Mouse (Mus musculus) MEL (cell line): Measurements from ENCODE around the gene Trim75. TPM values are rescaled to one million over a fixed set of nuclear protein-coding genes. Genes with fewer than 3 reads are reported as not detected.

ENCODE experiments used
- DNase-seq: peaks from one replicate; pipeline ENCODE4 v3.0.0; 2011; ENCODE audit warnings: low read depth, low spot score
- H3K27ac ChIP-seq: 2 replicates; pipeline ENCODE4 v1.5.1; 2012; ENCODE audit warnings: low read depth, mild to moderate bottlenecking, control low read depth, low read length, moderate library complexity; ENCODE audit not compliant: control insufficient read depth
- H3K27me3 ChIP-seq, 2 experiments: fragments of 150-350 bp in 1 of 2; sonication (generic) in 1 of 2; 2 replicates each; pipeline ENCODE4 v1.6.1; 2012; ENCODE audit warnings: low read length in 2 of 2, mild to moderate bottlenecking in 2 of 2, improper control_type of control experiment in 1 of 2, moderate library complexity in 1 of 2; ENCODE audit not compliant: insufficient read depth in 2 of 2, control insufficient read depth in 1 of 2
- H3K36me3 ChIP-seq, 2 experiments: 2 replicates each; pipeline ENCODE4 v1.6.1; 2012 to 2014; ENCODE audit warnings: low read length in 2 of 2, improper control_type of control experiment in 1 of 2, inconsistent platforms in 1 of 2, mild to moderate bottlenecking in 1 of 2; ENCODE audit not compliant: insufficient read depth in 2 of 2, control insufficient read depth in 1 of 2
- H3K4me1 ChIP-seq, 2 experiments: fragments of 150-350 bp in 1 of 2; sonication (generic) in 1 of 2; 2 replicates each; pipeline ENCODE4 v1.6.1; 2012; ENCODE audit warnings: low read length in 2 of 2, improper control_type of control experiment in 1 of 2, mild to moderate bottlenecking in 1 of 2; ENCODE audit not compliant: insufficient read depth in 2 of 2, control insufficient read depth in 1 of 2
- H3K4me3 ChIP-seq, 2 experiments: fragments of 150-350 bp in 1 of 2; sonication (generic) in 1 of 2; 2 replicates each; pipeline ENCODE4 v1.5.1; 2012; ENCODE audit warnings: low read depth in 2 of 2, low read length in 2 of 2, mild to moderate bottlenecking in 2 of 2, moderate library complexity in 2 of 2, control low read depth in 1 of 2, improper control_type of control experiment in 1 of 2; ENCODE audit not compliant: control insufficient read depth in 1 of 2, insufficient read depth in 1 of 2
- H3K79me2 ChIP-seq: 2 replicates; pipeline ENCODE4 v1.6.1; 2012; ENCODE audit warnings: mild to moderate bottlenecking, low read length, moderate library complexity; ENCODE audit not compliant: control insufficient read depth, poor library complexity, insufficient read depth
- H3K9ac ChIP-seq: 2 replicates; pipeline ENCODE4 v1.6.1; 2012; ENCODE audit warnings: low read depth, mild to moderate bottlenecking, control low read depth, low read length, moderate library complexity; ENCODE audit not compliant: control insufficient read depth, poor library complexity, severe bottlenecking
- H3K9me3 ChIP-seq: fragments of 150-350 bp; sonication (generic); replicated peaks from 2 replicates; pipeline ENCODE4 v1.6.1; 2012; ENCODE audit warnings: mild to moderate bottlenecking, low read length, improper control_type of control experiment, moderate library complexity; ENCODE audit not compliant: insufficient read depth
- BHLHE40 ChIP-seq: IDR thresholded peaks from 2 replicates; pipeline ENCODE4 v1.6.1; 2012; ENCODE audit warnings: low read depth, mild to moderate bottlenecking, inconsistent platforms, low read length, improper control_type of control experiment, borderline replicate concordance
- CHD1 ChIP-seq: IDR thresholded peaks from 2 replicates; pipeline ENCODE4 v1.6.1; 2012; ENCODE audit warnings: low read depth, mild to moderate bottlenecking, inconsistent platforms, low read length, improper control_type of control experiment
- CTCF ChIP-seq, 3 experiments: IDR thresholded peaks in 2 of 3; conservative IDR thresholded peaks in 1 of 3; 2 replicates each; pipeline ENCODE4 v1.5.1; 2011 to 2012; ENCODE audit warnings: low read length in 3 of 3, low read depth in 2 of 3, mild to moderate bottlenecking in 2 of 3, improper control_type of control experiment in 1 of 3, inconsistent platforms in 1 of 3, mixed read lengths in 1 of 3, moderate library complexity in 1 of 3; ENCODE audit not compliant: control insufficient read depth in 1 of 3, insufficient read depth in 1 of 3, poor library complexity in 1 of 3, severe bottlenecking in 1 of 3
- ELF1 ChIP-seq: IDR thresholded peaks from 2 replicates; pipeline ENCODE4 v1.6.1; 2014; ENCODE audit warnings: low read depth, mild to moderate bottlenecking, inconsistent platforms, low read length, improper control_type of control experiment, moderate library complexity
- EP300 ChIP-seq, 2 experiments: IDR thresholded peaks; 2 replicates each; pipeline ENCODE4 v1.6.1; 2011; ENCODE audit warnings: improper control_type of control experiment in 2 of 2, low read length in 2 of 2, low read depth in 1 of 2, mild to moderate bottlenecking in 1 of 2
- ETS1 ChIP-seq: IDR thresholded peaks from 2 replicates; pipeline ENCODE4 v1.6.1; 2012; ENCODE audit warnings: low read depth, mild to moderate bottlenecking, inconsistent platforms, low read length, improper control_type of control experiment, moderate library complexity
- HCFC1 ChIP-seq: IDR thresholded peaks from 2 replicates; pipeline ENCODE4 v1.6.1; 2012; ENCODE audit warnings: low read depth, mild to moderate bottlenecking, inconsistent platforms, low read length, improper control_type of control experiment, moderate library complexity
- JUND ChIP-seq: IDR thresholded peaks from 2 replicates; pipeline ENCODE4 v1.6.1; 2011; ENCODE audit warnings: low read depth, mild to moderate bottlenecking, improper control_type of control experiment, low read length
- KAT2A ChIP-seq: conservative IDR thresholded peaks from 2 replicates; pipeline ENCODE4 v1.6.1; 2012; ENCODE audit warnings: low read depth, low read length, improper control_type of control experiment, inconsistent platforms
- MAFK ChIP-seq: IDR thresholded peaks from 2 replicates; pipeline ENCODE4 v1.6.1; 2011; ENCODE audit warnings: low read depth, mild to moderate bottlenecking, low read length, improper control_type of control experiment, borderline replicate concordance
- MAX ChIP-seq: IDR thresholded peaks from 2 replicates; pipeline ENCODE4 v1.6.1; 2011; ENCODE audit warnings: low read length, improper control_type of control experiment
- MAZ ChIP-seq: IDR thresholded peaks from 2 replicates; pipeline ENCODE4 v1.6.1; 2012; ENCODE audit warnings: low read depth, mild to moderate bottlenecking, inconsistent platforms, low read length, improper control_type of control experiment
- MEF2A ChIP-seq: IDR thresholded peaks from 2 replicates; pipeline ENCODE4 v1.6.1; 2014; ENCODE audit warnings: low read depth, mild to moderate bottlenecking, inconsistent platforms, low read length, improper control_type of control experiment; ENCODE audit not compliant: poor library complexity, insufficient replicate concordance, severe bottlenecking; ENCODE audit errors: extremely low read depth
- MYB ChIP-seq: IDR thresholded peaks from 2 replicates; pipeline ENCODE4 v1.6.1; 2011; ENCODE audit warnings: mild to moderate bottlenecking, low read depth, low read length, improper control_type of control experiment
- POLR2A ChIP-seq, 2 experiments: IDR thresholded peaks; 2 replicates each; pipeline ENCODE4 v1.6.1; 2011 to 2012; ENCODE audit warnings: low read length in 2 of 2, mild to moderate bottlenecking in 2 of 2, control low read depth in 1 of 2, improper control_type of control experiment in 1 of 2, low read depth in 1 of 2, moderate library complexity in 1 of 2; ENCODE audit not compliant: control insufficient read depth in 1 of 2, insufficient read depth in 1 of 2, poor library complexity in 1 of 2
- POLR2AphosphoS5 ChIP-seq: IDR thresholded peaks from 2 replicates; pipeline ENCODE4 v1.6.1; 2012; ENCODE audit warnings: low read depth, borderline replicate concordance, mild to moderate bottlenecking, inconsistent platforms, low read length, moderate library complexity, mixed read lengths
- RAD21 ChIP-seq: IDR thresholded peaks from 2 replicates; pipeline ENCODE4 v1.6.1; 2011; ENCODE audit warnings: mild to moderate bottlenecking, low read depth, low read length, improper control_type of control experiment
- RCOR1 ChIP-seq: IDR thresholded peaks from 2 replicates; pipeline ENCODE4 v1.6.1; 2012; ENCODE audit warnings: low read depth, mild to moderate bottlenecking, inconsistent platforms, low read length, improper control_type of control experiment
- SIN3A ChIP-seq: IDR thresholded peaks from 2 replicates; pipeline ENCODE4 v1.6.1; 2012; ENCODE audit warnings: low read length, improper control_type of control experiment, inconsistent platforms
- SMC3 ChIP-seq: IDR thresholded peaks from 2 replicates; pipeline ENCODE4 v1.6.1; 2011; ENCODE audit warnings: low read depth, low read length, improper control_type of control experiment
- TAL1 ChIP-seq: IDR thresholded peaks from 2 replicates; pipeline ENCODE4 v1.6.1; 2012; ENCODE audit warnings: mild to moderate bottlenecking, inconsistent platforms, low read length, moderate library complexity, mixed read lengths
- TBP ChIP-seq: IDR thresholded peaks from 2 replicates; pipeline ENCODE4 v1.8.0; 2011; ENCODE audit warnings: low read depth, low read length, improper control_type of control experiment
- TCF12 ChIP-seq: IDR thresholded peaks from 2 replicates; pipeline ENCODE4 v1.6.1; 2014; ENCODE audit warnings: low read depth, mild to moderate bottlenecking, inconsistent platforms, low read length, improper control_type of control experiment, moderate library complexity
- UBTF ChIP-seq: IDR thresholded peaks from 2 replicates; pipeline ENCODE4 v1.6.1; 2012; ENCODE audit warnings: low read depth, mild to moderate bottlenecking, inconsistent platforms, low read length, improper control_type of control experiment, moderate library complexity, borderline replicate concordance; ENCODE audit not compliant: insufficient read depth
- USF2 ChIP-seq, 2 experiments: IDR thresholded peaks; 2 replicates each; pipeline ENCODE4 v1.6.1; 2011 to 2012; ENCODE audit warnings: improper control_type of control experiment in 2 of 2, low read length in 2 of 2, borderline replicate concordance in 1 of 2, inconsistent platforms in 1 of 2, low read depth in 1 of 2, mild to moderate bottlenecking in 1 of 2; ENCODE audit not compliant: insufficient read depth in 1 of 2
- ZKSCAN1 ChIP-seq: IDR thresholded peaks from 2 replicates; pipeline ENCODE4 v1.6.1; 2012; ENCODE audit warnings: low read depth, mild to moderate bottlenecking, inconsistent platforms, low read length, improper control_type of control experiment, moderate library complexity
- ZMIZ1 ChIP-seq: IDR thresholded peaks from 2 replicates; pipeline ENCODE4 v1.6.1; 2012; ENCODE audit warnings: low read depth, mild to moderate bottlenecking, inconsistent platforms, low read length, improper control_type of control experiment, moderate library complexity
- polyA plus RNA-seq, 2 experiments: library from polyadenylated mRNA; stranded (reverse) in 1 of 2; unstranded in 1 of 2; fragments of >175 nt in 1 of 2; fragments of >200 nt in 1 of 2; gene quantifications; 2 replicates each; pipeline versions ENCODE4 v1.2.1 to v1.2.4; 2012; ENCODE audit warnings: low replicate concordance in 2 of 2, low read depth in 1 of 2; ENCODE audit not compliant: insufficient read length in 2 of 2, insufficient read depth in 1 of 2, missing spikeins in 1 of 2
- total RNA-seq: library from RNA; depleted of rRNA; stranded (reverse); fragments of 300-350 nt; gene quantifications from 2 replicates; pipeline ENCODE4 v1.2.3, GENCODE M21; 2012

Trim75 gene
- total and polyA plus RNA-seq, 3 experiments, result not detected

GRCm38 (mm10) chr8:64952101-64952500, 35.5 kb downstream of the Trim75 start:
- Histone ChIP-seq H3K9me3 (no peaks in the 10 kb centered on the region), H3K4me1 (no peaks in the 10 kb centered on the region), H3K27me3 (no peaks in the 10 kb centered on the region), H3K9ac (no peak overlapping the region), H3K36me3 (0 out of 4 replicates have a peak, but pooled peaks cover 0 to 2% of the 10 kb centered on the region in 2 experiments), H3K79me2 (peaks cover 1% of the 10 kb centered on the region; the same call in 1 of the 2 replicates), H3K27ac (no peak overlapping the region), H3K4me3 (no peak overlapping the region)
- DNase-seq, result no peak
- TF ChIP-seq TAL1 (no peak), SMC3 (no peak), RCOR1 (no peak), KAT2A (no peak), MEF2A (no peak), ELF1 (no peak), BHLHE40 (no peak), ZKSCAN1 (no peak), CHD1 (no peak), TCF12 (no peak), MAFK (no peak), HCFC1 (no peak), EP300 (IDR thresholded peaks at IDR 0.05; ENCODE audit: low read depth in 1 of 2, low read length in 2 of 2) (no peak), UBTF (no peak), JUND (no peak), RAD21 (no peak), POLR2A (IDR thresholded peaks at IDR 0.05; ENCODE audit: control insufficient read depth in 1 of 2, insufficient read depth in 1 of 2, low read depth in 1 of 2, low read length in 2 of 2, poor library complexity in 1 of 2) (no peak)

DNA sequence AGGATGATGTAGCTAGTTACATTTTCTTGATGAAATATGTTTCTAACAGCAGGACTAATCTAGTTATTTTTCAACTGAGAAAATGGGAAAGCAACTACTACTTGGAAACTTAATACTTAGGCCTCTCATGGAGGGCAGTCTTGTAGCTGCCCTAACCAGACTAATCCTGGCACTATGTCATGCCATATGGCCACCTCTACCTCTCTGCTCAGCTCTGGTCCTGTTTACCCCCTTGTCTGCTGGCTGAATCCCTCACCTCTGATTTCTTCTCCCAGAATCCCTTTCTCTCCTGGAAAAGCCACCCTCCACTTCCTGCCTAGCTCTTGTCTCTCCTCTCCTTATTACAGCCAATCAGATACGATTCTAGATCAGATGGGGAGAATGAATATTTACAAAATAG, 39.3 kb downstream of the Trim75 start:
- H3K4me1 ChIP-seq, result peaks cover 0 to 11% of the 10 kb centered on the region in 2 experiments; a peak in 2 of 4 replicates
- peaks cover 1% of the 10 kb centered on the region; the same call in 1 of the 2 replicates for H3K79me2 ChIP-seq
- no peak for TF ChIP-seq MAX
- no peak for TF ChIP-seq CHD1
- no peak for TF ChIP-seq POLR2AphosphoS5
- no peak for TF ChIP-seq SIN3A
- no peak for TF ChIP-seq TBP
- TF ChIP-seq USF2 (IDR thresholded peaks at IDR 0.05; ENCODE audit: borderline replicate concordance in 1 of 2, insufficient read depth in 1 of 2, low read depth in 1 of 2, low read length in 2 of 2), result no peak
- no peak for TF ChIP-seq ZKSCAN1
- TF ChIP-seq ZMIZ1, result no peak
- TF ChIP-seq MAZ, result no peak
- no peak for TF ChIP-seq HCFC1
- TF ChIP-seq MYB, result no peak
- TF ChIP-seq CTCF (IDR thresholded peaks at IDR 0.05 in 2 of 3, conservative IDR thresholded peaks at IDR 0.05 in 1 of 3; ENCODE audit: control insufficient read depth in 1 of 3, insufficient read depth in 1 of 3, low read depth in 2 of 3, low read length in 3 of 3, poor library complexity in 1 of 3, severe bottlenecking in 1 of 3), result no peak
- no peak for TF ChIP-seq ETS1
- TF ChIP-seq RAD21, result no peak
- no peaks in the 10 kb centered on the region for H3K27me3 ChIP-seq
- peaks cover 0 to 4% of the 10 kb centered on the region in 2 experiments; a peak in 1 of 4 replicates for H3K36me3 ChIP-seq
- no peak overlapping the region for H3K9ac ChIP-seq
- peak; percentile 13 for DNase-seq
- no peaks in the 10 kb centered on the region for H3K9me3 ChIP-seq
- H3K4me3 ChIP-seq, result no peak overlapping the region
- H3K27ac ChIP-seq, result no peak overlapping the region
